ENCODE assay signal across 16 mouse cellular contexts in genomic region chr9:10071271-10071670, GRCm38 (mm10).
"Had no signal": no experiment of that assay in that cellular context is flagged by ENCODE, and none has a peak within 500 bp of the region (broad histone marks: within the 10 kb centered on the region; RNA-seq: fewer than 3 reads in every experiment).

No protein-coding gene starts in this region.

- H3K4me1 ChIP-seq: liver, embryonic 15.5 days; megakaryocyte, embryonic 14.5 days; midbrain, embryonic 13.5 days; midbrain, embryonic 15.5 days; neural tube, embryonic 12.5 days; stomach, embryonic 15.5 days had no signal

- H3K4me2 ChIP-seq: liver, embryonic 15.5 days; midbrain, embryonic 13.5 days; midbrain, embryonic 15.5 days; neural tube, embryonic 12.5 days; stomach, embryonic 15.5 days had no signal

- DNase-seq: liver, postnatal 0 days; lung, adult 2 months; lung, postnatal 14 days; lung, postnatal 36 days; right cerebral cortex, postnatal 14 days; thymus, adult 2 months; thymus, postnatal 25 days; thymus, postnatal 4 days had no signal

- H3K27me3 ChIP-seq: liver, embryonic 15.5 days; megakaryocyte, embryonic 14.5 days; midbrain, embryonic 13.5 days; midbrain, embryonic 15.5 days; neural tube, embryonic 12.5 days; stomach, embryonic 15.5 days had no signal

- H3K4me3 ChIP-seq: liver, embryonic 15.5 days; megakaryocyte, embryonic 14.5 days; midbrain, embryonic 13.5 days; midbrain, embryonic 15.5 days; neural tube, embryonic 12.5 days; stomach, embryonic 15.5 days had no signal

- H3K27ac ChIP-seq: liver, embryonic 15.5 days; macrophage; midbrain, embryonic 13.5 days; midbrain, embryonic 15.5 days; neural tube, embryonic 12.5 days; stomach, embryonic 15.5 days; stomach, postnatal 0 days had no signal

- H3K9ac ChIP-seq: liver, embryonic 15.5 days; liver, postnatal 0 days; midbrain, embryonic 13.5 days; midbrain, embryonic 15.5 days; neural tube, embryonic 12.5 days; stomach, embryonic 15.5 days had no signal

- ATAC-seq: liver, postnatal 0 days; midbrain, embryonic 13.5 days; midbrain, embryonic 15.5 days had no signal

- H3K36me3 ChIP-seq: liver, embryonic 15.5 days; midbrain, embryonic 13.5 days; midbrain, embryonic 15.5 days; neural tube, embryonic 12.5 days; stomach, embryonic 15.5 days had no signal

- H3K9me3 ChIP-seq: liver, embryonic 15.5 days; megakaryocyte, embryonic 14.5 days; midbrain, embryonic 13.5 days; midbrain, embryonic 15.5 days; neural tube, embryonic 12.5 days; stomach, embryonic 15.5 days had no signal
